Mouse (Mus musculus) hindbrain, embryonic 15.5 days (tissue): ENCODE data around the gene Krt77. TPM values are rescaled to one million over a fixed set of nuclear protein-coding genes. Genes with fewer than 3 reads are reported as not detected.

Experiments
- ATAC-seq: fragments of 200-750 bp; cut with Nextera tagmentation; 2 replicates; pipeline ENCODE4 v1.8.0; 2017; ENCODE audit warnings: low read depth, moderate number of reproducible peaks, moderate TSS enrichment; ENCODE audit not compliant: low FRiP score
- H3K27ac ChIP-seq: fragments of 300-500 bp; sonication (generic); replicated peaks from 2 replicates; pipeline ENCODE4 v1.5.1; 2015; ENCODE audit warnings: mild to moderate bottlenecking, inconsistent platforms
- H3K27me3 ChIP-seq: fragments of 300-500 bp; sonication (generic); 2 replicates; pipeline ENCODE4 v1.6.1; 2015; ENCODE audit warnings: control low read depth, inconsistent platforms
- H3K36me3 ChIP-seq: fragments of 300-500 bp; sonication (generic); 2 replicates; pipeline ENCODE4 v1.6.1; 2015; ENCODE audit warnings: control low read depth, inconsistent platforms
- H3K4me1 ChIP-seq: fragments of 300-500 bp; sonication (generic); replicated peaks from 2 replicates; pipeline ENCODE4 v1.6.1; 2015; ENCODE audit warnings: control low read depth, inconsistent platforms
- H3K4me2 ChIP-seq: fragments of 300-500 bp; sonication (generic); 2 replicates; pipeline ENCODE4 v1.6.1; 2015; ENCODE audit warnings: moderate library complexity, mild to moderate bottlenecking, inconsistent platforms
- H3K4me3 ChIP-seq: fragments of 300-500 bp; sonication (generic); 2 replicates; pipeline ENCODE4 v1.5.1; 2015; ENCODE audit warnings: mild to moderate bottlenecking, inconsistent platforms
- H3K9ac ChIP-seq: fragments of 300-500 bp; sonication (generic); 2 replicates; pipeline ENCODE4 v1.6.1; 2015; ENCODE audit warnings: inconsistent platforms
- H3K9me3 ChIP-seq: fragments of 300-500 bp; sonication (generic); 2 replicates; pipeline ENCODE4 v1.6.1; 2016; ENCODE audit warnings: control low read depth, inconsistent platforms
- WGBS: fragments of 180-500 bp; shearing (Covaris S2); methylation state at CpG from one replicate; pipeline ENCODE4 v1.1.7; 2015; 5-methylcytosine and 5-hydroxymethylcytosine counted together
- microRNA-seq: library from miRNA; unstranded; fragments of <30 nt; microRNA quantifications from one replicate; pipeline ENCODE4, GENCODE M21; 2016
- polyA plus RNA-seq: library from polyadenylated mRNA; unstranded; fragments of >200 nt; fragmentation: Nextera tagmentation; extraction: Ambion mirVana; gene quantifications from 2 replicates; pipeline ENCODE4 v1.2.1, GENCODE M21; 2015

The Krt77 gene
- polyA plus RNA-seq, 1 experiment from 2014 or later: 0.35 TPM

DNA sequence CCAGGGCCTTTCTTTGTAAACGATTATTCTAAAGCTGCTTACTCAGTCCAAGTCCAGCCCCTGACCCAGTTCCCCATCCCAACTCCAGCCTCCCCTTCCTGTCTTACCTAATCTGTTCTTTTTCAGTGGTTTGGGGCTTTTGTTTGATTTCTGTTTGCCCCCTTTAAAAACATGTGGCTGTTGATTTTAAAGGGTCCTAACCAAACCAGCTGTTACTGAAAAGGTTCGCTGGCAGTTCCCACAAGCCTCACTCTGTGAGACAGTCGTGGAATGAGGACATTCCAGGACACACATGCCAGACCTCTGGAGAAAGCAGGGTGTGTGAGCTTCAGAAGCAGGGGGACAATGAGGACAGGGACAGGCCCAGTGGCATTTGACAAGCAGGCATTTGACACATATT is 47.7 kb downstream of the Krt77 start:
- H3K4me1 ChIP-seq: no peaks in the 10 kb centered on the region
- WGBS: 42% methylated on average over 3 of the region's 3 CpGs
- no peak for ATAC-seq
- H3K4me2 ChIP-seq: no peak overlapping the region
- H3K27ac ChIP-seq: no peak overlapping the region
- H3K4me3 ChIP-seq: no peak overlapping the region
- H3K9me3 ChIP-seq: no peaks in the 10 kb centered on the region
- H3K27me3 ChIP-seq: no peaks in the 10 kb centered on the region
- H3K9ac ChIP-seq: no peak overlapping the region
- H3K36me3 ChIP-seq: no peaks in the 10 kb centered on the region

DNA sequence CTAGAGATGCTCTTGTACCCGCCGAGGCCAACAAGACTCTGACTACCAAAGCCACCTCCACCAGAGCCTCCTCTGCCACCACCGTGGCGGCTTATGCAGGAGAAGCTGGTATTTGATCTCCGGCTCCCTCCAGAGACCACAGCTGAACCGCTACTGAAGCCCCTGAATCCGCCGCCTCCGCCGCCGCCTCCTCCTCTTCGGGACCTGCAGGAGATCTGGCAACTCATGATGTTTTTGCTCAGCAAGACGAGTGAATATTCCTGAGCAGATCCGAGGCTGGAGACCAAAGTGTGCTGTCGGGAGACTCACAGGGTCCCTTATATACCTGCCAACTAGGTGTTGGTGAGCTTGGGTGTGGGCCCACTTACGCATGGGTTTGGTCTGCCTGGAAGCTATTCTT is 51.6 kb downstream of the Krt77 start, which contains the start of gene Krt2:
Gene Krt2 (minus strand): TSS at position 295 of the 400 bp plus-strand sequence.
- 84% methylated on average over 16 of the region's 16 CpGs for WGBS
- no peak within 1 kb of the TSS for H3K27ac ChIP-seq
- no peaks in the 10 kb centered on the region for H3K4me1 ChIP-seq
- no peaks in the 10 kb centered on the region for H3K9me3 ChIP-seq
- H3K36me3 ChIP-seq: no peaks in the 10 kb centered on the region
- H3K4me3 ChIP-seq: no peak within 1 kb of the TSS
- no peaks in the 10 kb centered on the region for H3K27me3 ChIP-seq
- no peak within 1 kb of the TSS for H3K9ac ChIP-seq
- ATAC-seq: no peak
- H3K4me2 ChIP-seq: no peak within 1 kb of the TSS

Small RNAs within 50 kb of the gene (microRNA-seq; reads per million reads assigned to microRNA genes)
- gene Gm44356: not detected

Other genes starting within 250 kb of the Krt77 start
- gene Gm5414, start 241.5 kb downstream of the Krt77 start, polyA plus RNA-seq: not detected in 2 replicates
- gene Gm5478, start 222.3 kb downstream of the Krt77 start, polyA plus RNA-seq: not detected in 2 replicates
- gene Krt6b, start 189.4 kb downstream of the Krt77 start, polyA plus RNA-seq: not detected in 2 replicates
- gene Krt6a, start 175.4 kb downstream of the Krt77 start, polyA plus RNA-seq: 0.22 TPM in 1 of 2 replicates, not detected in the other
- 0.18 and 0.75 TPM in 2 replicates for gene Krt5, start 156.8 kb downstream of the Krt77 start, polyA plus RNA-seq
- 1.2 and 1.4 TPM in 2 replicates for gene Krt71, start 126.6 kb downstream of the Krt77 start, polyA plus RNA-seq
- gene Krt72, start 83.2 kb downstream of the Krt77 start, polyA plus RNA-seq: 0.16 and 0.27 TPM in 2 replicates
- 1.3 and 3.3 TPM in 2 replicates for gene Krt73, start 67.4 kb downstream of the Krt77 start, polyA plus RNA-seq
- gene Krt2, start 51.5 kb downstream of the Krt77 start, polyA plus RNA-seq: 0.05 TPM in 1 of 2 replicates, not detected in the other
- 15.9 and 19.3 TPM in 2 replicates for gene Krt1, start 18.9 kb downstream of the Krt77 start, polyA plus RNA-seq
- gene Krt76, start 23.2 kb upstream of the Krt77 start, polyA plus RNA-seq: not detected in 2 replicates
- 0.07 and 0.40 TPM in 2 replicates for gene Krt4, start 55.0 kb upstream of the Krt77 start, polyA plus RNA-seq
- 0.41 and 0.70 TPM in 2 replicates for gene Krt79, start 70.6 kb upstream of the Krt77 start, polyA plus RNA-seq
- not detected in 2 replicates for gene Krt78, start 84.6 kb upstream of the Krt77 start, polyA plus RNA-seq
- 3.1 and 4.6 TPM in 2 replicates for gene Krt8, start 134.8 kb upstream of the Krt77 start, polyA plus RNA-seq
- gene Krt18, start 158.5 kb upstream of the Krt77 start, polyA plus RNA-seq: 6.9 and 10.4 TPM in 2 replicates
- gene Eif4b, start 204.1 kb upstream of the Krt77 start, polyA plus RNA-seq: 77.1 and 79.3 TPM in 2 replicates
- 9.2 and 9.8 TPM in 2 replicates for gene Tns2, start 230.7 kb upstream of the Krt77 start, polyA plus RNA-seq